Mouse (Mus musculus): Measurements from ENCODE around the gene Prelid3b. TPM values are rescaled to one million over a fixed set of nuclear protein-coding genes. Genes with fewer than 3 reads are reported as not detected.

The Prelid3b gene
- polyA plus RNA-seq, 1 experiment from 2014 or later = 115 TPM

DNA sequence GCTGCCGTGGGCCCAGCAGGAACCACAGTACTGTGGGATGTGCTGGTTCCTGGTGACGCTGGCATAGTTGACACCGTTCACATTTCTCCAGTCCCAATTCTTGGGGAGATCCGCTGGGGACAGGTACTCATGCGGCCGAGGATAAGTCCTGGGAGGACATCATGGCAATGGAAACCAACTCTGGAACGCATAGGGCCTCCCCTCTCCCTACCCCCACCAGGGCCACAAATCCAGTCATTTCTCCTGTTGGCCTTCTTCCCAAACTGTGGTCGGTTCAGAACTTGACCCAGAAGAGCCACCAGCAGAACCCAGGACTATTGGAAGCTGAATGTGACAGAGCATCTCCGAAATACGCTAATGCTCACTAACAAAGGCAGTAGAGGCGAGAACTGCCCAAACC lies 34.7 kb downstream of the Prelid3b start:
- peak overlapping the region; percentile 70 for H3K4me3 ChIP-seq
- H3K4me2 ChIP-seq (replicated peaks) = peak overlapping the region; percentile 71
- 62% methylated on average over 11 of the region's 11 CpGs for WGBS
- H3K9me3 ChIP-seq = no peaks in the 10 kb centered on the region
- H3K27ac ChIP-seq (replicated peaks) = no peak overlapping the region
- H3K27me3 ChIP-seq = no peaks in the 10 kb centered on the region
- H3K9ac ChIP-seq (replicated peaks) = peak overlapping the region; percentile 62
- H3K36me3 ChIP-seq = no peaks in the 10 kb centered on the region; the same call in 1 of the 2 replicates
- ATAC-seq (replicated peaks) = peak; percentile 13; the same call in 1 of the 2 replicates
- H3K4me1 ChIP-seq = peaks cover 20% of the 10 kb centered on the region

DNA sequence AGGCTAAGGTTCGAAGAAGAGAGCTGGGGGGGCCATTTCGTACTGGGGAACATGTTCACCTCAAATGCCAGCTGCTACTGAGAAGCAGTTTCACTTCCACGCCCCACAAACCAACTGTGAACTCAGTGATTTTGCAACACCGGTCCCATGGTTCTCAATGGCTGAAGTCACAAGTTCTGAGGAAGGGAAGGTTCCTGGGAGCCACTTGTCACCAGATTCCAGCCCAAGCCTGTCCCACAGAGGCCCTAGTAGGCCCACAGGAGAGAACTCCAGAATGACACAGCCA lies 35.2 kb downstream of the Prelid3b start:
- Histone ChIP-seq H3K4me3 (0 out of 2 replicates have a peak overlapping the region, but pooled peaks have one; percentile 70), H3K36me3 (no peaks in the 10 kb centered on the region; the same call in 1 of the 2 replicates), H3K9ac (replicated peaks) (no peak overlapping the region), H3K27me3 (no peaks in the 10 kb centered on the region), H3K4me2 (replicated peaks) (peak overlapping the region; percentile 71; the same call in 1 of the 2 replicates), H3K27ac (replicated peaks) (no peak overlapping the region), H3K4me1 (peaks cover 20% of the 10 kb centered on the region), H3K9me3 (no peaks in the 10 kb centered on the region)
- 95% methylated on average over 4 of the region's 4 CpGs for WGBS
- ATAC-seq (replicated peaks) = 0 out of 2 replicates have a peak, but pooled peaks have one; percentile 3

DNA sequence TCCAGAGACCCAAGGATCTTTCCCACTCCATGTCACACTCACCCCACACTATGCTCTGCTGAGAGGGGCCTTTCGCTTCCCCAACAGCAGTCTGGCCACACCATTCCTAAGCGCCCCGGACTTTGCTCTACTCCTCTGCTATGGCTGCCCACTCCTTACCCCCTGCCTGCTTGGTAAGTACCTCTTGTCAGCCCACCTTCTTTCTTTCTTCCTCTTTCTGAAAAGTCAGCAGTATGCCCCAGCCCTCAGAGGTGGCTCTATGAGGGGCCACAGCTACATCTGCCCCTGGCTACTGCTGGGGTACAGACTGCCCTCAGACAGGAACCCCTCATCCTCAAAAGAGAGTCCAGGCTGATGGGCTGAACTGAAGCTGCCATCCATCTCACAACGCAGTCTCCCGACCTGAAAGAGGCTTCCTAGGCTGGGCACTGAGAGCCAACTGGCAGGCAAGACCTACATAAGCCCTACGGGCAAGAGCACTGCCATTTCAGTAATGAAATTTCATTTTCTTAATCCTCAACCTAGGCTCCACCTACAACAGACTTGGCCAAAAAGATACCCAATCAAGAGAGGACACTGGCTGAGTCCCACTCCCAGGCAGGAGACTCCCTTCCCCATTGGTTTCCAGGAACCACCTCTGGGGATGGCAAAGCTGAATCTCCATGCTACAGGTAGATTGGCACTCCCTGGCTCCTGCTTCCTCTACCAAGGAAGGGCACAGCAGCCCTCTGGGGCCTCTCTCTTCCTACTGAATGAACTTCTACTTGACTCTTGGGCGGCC lies 35.8 kb downstream of the Prelid3b start:
- H3K27ac ChIP-seq (replicated peaks) = no peak overlapping the region
- no peaks in the 10 kb centered on the region for H3K27me3 ChIP-seq
- H3K36me3 ChIP-seq = no peaks in the 10 kb centered on the region; the same call in 1 of the 2 replicates
- no peak overlapping the region for H3K4me2 ChIP-seq (replicated peaks)
- WGBS = 96% methylated on average over 7 of the region's 7 CpGs
- no peak overlapping the region for H3K9ac ChIP-seq (replicated peaks)
- 0 out of 2 replicates have a peak overlapping the region, but pooled peaks have one; percentile 70 for H3K4me3 ChIP-seq
- peaks cover 20% of the 10 kb centered on the region for H3K4me1 ChIP-seq
- no peak for ATAC-seq (replicated peaks)
- H3K9me3 ChIP-seq = no peaks in the 10 kb centered on the region

- 93% methylated on average over 26 of the region's 26 CpGs for WGBS
- Histone ChIP-seq H3K4me1 (peaks cover 20% of the 10 kb centered on the region), H3K27me3 (no peaks in the 10 kb centered on the region), H3K36me3 (peaks cover under 1% of the 10 kb centered on the region; the same call in 1 of the 2 replicates), H3K9ac (replicated peaks) (no peak overlapping the region), H3K4me3 (no peak overlapping the region), H3K27ac (replicated peaks) (no peak overlapping the region), H3K9me3 (no peaks in the 10 kb centered on the region), H3K4me2 (replicated peaks) (no peak overlapping the region)
- no peak for ATAC-seq (replicated peaks)
Observed at GRCm38 (mm10) chr2:174436076-174436701, 36.7 kb downstream of the Prelid3b start.

DNA sequence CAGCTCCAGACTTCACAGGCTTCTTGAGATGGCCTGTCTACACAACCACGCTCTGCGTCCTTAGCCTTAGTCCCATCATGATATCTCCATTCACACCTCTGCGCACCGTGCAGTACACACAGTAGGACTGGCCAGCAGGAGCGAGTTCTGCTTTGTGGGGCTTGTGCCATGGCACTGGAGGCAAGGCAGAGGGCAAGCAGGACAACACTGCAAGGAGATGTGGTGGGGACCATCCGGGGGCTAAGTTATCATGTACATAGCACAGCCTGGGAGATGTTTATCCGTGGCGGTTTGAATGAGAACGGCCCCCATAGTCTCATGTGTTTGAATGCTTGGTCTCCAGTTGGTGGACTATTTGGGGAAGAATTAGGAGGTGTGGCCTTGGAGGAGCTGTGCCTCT lies 37.9 kb downstream of the Prelid3b start:
- Histone ChIP-seq H3K9ac (replicated peaks) (no peak overlapping the region), H3K27ac (replicated peaks) (no peak overlapping the region), H3K4me3 (no peak overlapping the region), H3K9me3 (no peaks in the 10 kb centered on the region), H3K36me3 (peaks cover 2% of the 10 kb centered on the region; the same call in 1 of the 2 replicates), H3K4me2 (replicated peaks) (no peak overlapping the region), H3K4me1 (peaks cover 20% of the 10 kb centered on the region), H3K27me3 (no peaks in the 10 kb centered on the region)
- WGBS = 97% methylated on average over 9 of the region's 9 CpGs
- no peak for ATAC-seq (replicated peaks)

DNA sequence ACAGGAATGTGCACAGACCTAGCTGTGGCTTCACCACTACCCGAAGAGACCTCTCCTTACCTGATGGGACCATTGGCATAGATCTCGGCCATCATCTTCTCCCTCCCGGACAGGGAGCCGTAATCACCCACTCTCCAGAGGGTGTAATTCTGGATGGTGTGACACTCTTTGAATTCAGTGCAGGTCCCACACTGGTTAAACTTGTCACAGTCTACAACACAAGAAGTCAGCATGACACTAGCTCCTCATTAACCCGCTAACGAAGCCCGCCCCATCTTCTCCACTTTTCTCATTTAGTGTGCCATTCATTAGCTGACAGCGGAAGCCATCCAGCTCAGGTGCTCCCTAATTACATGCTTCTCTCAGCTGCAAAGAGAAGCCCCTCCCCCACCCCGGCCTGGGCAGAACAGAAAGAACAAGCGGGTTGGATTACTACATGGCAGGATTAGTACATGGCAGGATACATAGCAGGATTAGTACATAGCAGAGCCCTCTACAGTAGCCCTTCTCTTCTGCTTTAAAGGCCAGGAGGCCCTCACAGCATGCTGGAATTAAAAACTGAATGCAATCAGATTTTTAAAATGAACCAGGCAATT lies 43.8 kb downstream of the Prelid3b start:
- H3K4me2 ChIP-seq (replicated peaks) = no peak overlapping the region
- no peak overlapping the region for H3K9ac ChIP-seq (replicated peaks)
- 26% methylated on average over 10 of the region's 10 CpGs for WGBS
- H3K4me1 ChIP-seq = 0 out of 2 replicates have a peak, but pooled peaks cover 6% of the 10 kb centered on the region
- peaks cover 37% of the 10 kb centered on the region; the same call in 1 of the 2 replicates for H3K36me3 ChIP-seq
- peak; percentile 55 for ATAC-seq (replicated peaks)
- no peaks in the 10 kb centered on the region for H3K9me3 ChIP-seq
- H3K27me3 ChIP-seq = no peaks in the 10 kb centered on the region
- H3K4me3 ChIP-seq = no peak overlapping the region
- no peak overlapping the region for H3K27ac ChIP-seq (replicated peaks)

GRCm38 (mm10) chr2:174428076-174428835 lies 44.6 kb downstream of the Prelid3b start:
- Histone ChIP-seq H3K4me3 (no peak overlapping the region), H3K27me3 (no peaks in the 10 kb centered on the region), H3K9me3 (no peaks in the 10 kb centered on the region), H3K9ac (replicated peaks) (no peak overlapping the region), H3K4me1 (0 out of 2 replicates have a peak, but pooled peaks cover 6% of the 10 kb centered on the region), H3K4me2 (replicated peaks) (no peak overlapping the region), H3K27ac (replicated peaks) (no peak overlapping the region), H3K36me3 (peaks cover 43% of the 10 kb centered on the region; the same call in 1 of the 2 replicates)
- ATAC-seq (replicated peaks) = no peak
- 81% methylated on average over 18 of the region's 18 CpGs for WGBS

DNA sequence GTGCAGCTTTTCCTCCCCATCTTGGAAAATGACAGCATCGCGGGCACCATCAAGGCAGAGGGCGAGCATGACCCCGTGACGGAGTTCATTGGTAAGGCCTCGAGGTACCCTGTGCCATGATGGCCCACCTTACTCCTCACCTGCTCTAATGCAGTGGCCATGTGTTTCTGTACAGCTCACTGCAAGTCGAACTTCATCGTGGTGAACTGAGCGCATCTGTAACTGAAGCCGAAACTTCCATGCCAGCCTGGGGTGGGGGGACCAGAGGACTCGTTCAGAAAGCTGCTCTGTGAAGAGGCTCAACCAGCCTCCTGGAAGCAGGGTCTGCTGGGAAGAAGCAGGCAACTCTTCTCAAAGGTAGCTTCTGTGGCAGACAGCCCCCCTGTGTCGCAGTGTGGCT lies 46.0 kb downstream of the Prelid3b start:
- 93% methylated on average over 12 of the region's 12 CpGs for WGBS
- no peaks in the 10 kb centered on the region for H3K27me3 ChIP-seq
- 0 out of 2 replicates have a peak, but pooled peaks cover 6% of the 10 kb centered on the region for H3K4me1 ChIP-seq
- peaks cover 50% of the 10 kb centered on the region for H3K36me3 ChIP-seq
- H3K9ac ChIP-seq (replicated peaks) = no peak overlapping the region
- no peak overlapping the region for H3K4me3 ChIP-seq
- no peaks in the 10 kb centered on the region for H3K9me3 ChIP-seq
- no peak for ATAC-seq (replicated peaks)
- no peak overlapping the region for H3K4me2 ChIP-seq (replicated peaks)
- H3K27ac ChIP-seq (replicated peaks) = no peak overlapping the region

- H3K9ac ChIP-seq (replicated peaks) = no peak overlapping the region
- ATAC-seq (replicated peaks) = no peak
- H3K27ac ChIP-seq (replicated peaks) = no peak overlapping the region
- peaks cover 51% of the 10 kb centered on the region for H3K36me3 ChIP-seq
- 93% methylated on average over 11 of the region's 11 CpGs for WGBS
- H3K27me3 ChIP-seq = no peaks in the 10 kb centered on the region
- H3K9me3 ChIP-seq = no peaks in the 10 kb centered on the region
- H3K4me1 ChIP-seq = 0 out of 2 replicates have a peak, but pooled peaks cover 5% of the 10 kb centered on the region
- no peak overlapping the region for H3K4me2 ChIP-seq (replicated peaks)
- H3K4me3 ChIP-seq = no peak overlapping the region
Observed at GRCm38 (mm10) chr2:174424301-174425085, 48.4 kb downstream of the Prelid3b start.

GRCm38 (mm10) chr2:174421107-174421506 lies 51.8 kb downstream of the Prelid3b start:
- 75% methylated on average over 6 of the region's 6 CpGs for WGBS
- H3K4me3 ChIP-seq = no peak overlapping the region
- H3K4me1 ChIP-seq = peaks cover 7% of the 10 kb centered on the region
- no peak for ATAC-seq (replicated peaks)
- H3K9me3 ChIP-seq = no peaks in the 10 kb centered on the region
- no peak overlapping the region for H3K9ac ChIP-seq (replicated peaks)
- peaks cover 30% of the 10 kb centered on the region for H3K36me3 ChIP-seq
- no peak overlapping the region for H3K4me2 ChIP-seq (replicated peaks)
- H3K27ac ChIP-seq (replicated peaks) = no peak overlapping the region
- H3K27me3 ChIP-seq = no peaks in the 10 kb centered on the region

DNA sequence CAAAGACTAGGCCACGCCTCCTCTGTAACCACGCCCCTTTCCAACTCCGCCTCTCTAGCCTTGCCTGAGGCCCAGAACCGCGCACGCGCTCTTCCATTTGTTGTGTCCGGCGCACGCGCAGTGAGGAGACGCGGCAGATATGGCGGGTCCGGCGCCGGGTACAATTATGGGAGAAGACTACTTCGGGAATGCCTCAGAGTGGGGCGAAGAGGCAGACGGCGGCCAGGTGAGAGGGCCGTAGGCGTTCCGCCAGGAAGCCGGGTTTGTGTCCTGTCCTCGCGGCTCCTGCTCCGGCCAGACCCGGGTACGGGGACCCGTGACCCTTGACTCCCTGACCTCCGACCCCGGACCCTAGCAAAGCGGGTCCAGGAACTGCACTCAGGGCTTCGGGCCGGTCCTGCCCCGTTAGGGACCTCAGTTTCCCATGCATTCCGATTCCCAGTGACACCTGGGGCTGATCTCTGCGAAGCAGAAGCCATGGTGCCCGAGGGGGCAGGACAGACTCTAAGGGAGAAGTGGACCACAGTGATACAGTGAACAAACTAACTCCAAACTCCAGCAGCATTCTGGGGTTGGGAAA lies 57.1 kb downstream of the Prelid3b start, which contains the start of gene Nelfcd:
Gene Nelfcd, plus strand, starts transcription at position 74 of the 580 bp plus-strand sequence.
- under 1% methylated on average over 40 of the region's 40 CpGs for WGBS
- Histone ChIP-seq H3K27me3 (no peaks in the 10 kb centered on the region), H3K27ac (replicated peaks) (peak within 1 kb of the TSS; percentile 12; the same call in 1 of the 2 replicates), H3K4me2 (replicated peaks) (peak within 1 kb of the TSS; percentile 91), H3K9me3 (no peaks in the 10 kb centered on the region), H3K4me1 (peaks cover 9% of the 10 kb centered on the region), H3K36me3 (no peaks in the 10 kb centered on the region), H3K9ac (replicated peaks) (peak within 1 kb of the TSS; percentile 83), H3K4me3 (peak within 1 kb of the TSS; percentile 87)
- peak; percentile 94 for ATAC-seq (replicated peaks)

All from forebrain, embryonic 15.5 days (tissue).